Mouse (Mus musculus) testis, adult 2 months (tissue): ENCODE results near the gene Pskh1. TPM values are rescaled to one million over a fixed set of nuclear protein-coding genes. Genes with fewer than 3 reads are reported as not detected.
A peak's percentile ranks its signal among the peaks of the same experiment; 100 is the strongest.

Source experiments
- H3K27ac ChIP-seq: fragments of 200-500 bp; 2 replicates; pipeline ENCODE4 v1.5.1; 2012; ENCODE audit warnings: low read depth, low read length; ENCODE audit not compliant: control insufficient read depth, insufficient read depth
- H3K27me3 ChIP-seq: fragments of 200-500 bp; 2 replicates; pipeline ENCODE4 v1.6.1; 2012; ENCODE audit warnings: mild to moderate bottlenecking, low read length, moderate library complexity; ENCODE audit not compliant: control insufficient read depth, insufficient read depth
- H3K36me3 ChIP-seq: fragments of 200-500 bp; 2 replicates; pipeline ENCODE4 v1.6.1; 2012; ENCODE audit warnings: mild to moderate bottlenecking, low read length; ENCODE audit not compliant: control insufficient read depth, insufficient read depth
- H3K4me1 ChIP-seq: fragments of 200-500 bp; 2 replicates; pipeline ENCODE4 v1.6.1; 2012; ENCODE audit warnings: low read length; ENCODE audit not compliant: control insufficient read depth, insufficient read depth
- H3K4me3 ChIP-seq: fragments of 200-500 bp; 2 replicates; pipeline ENCODE4 v1.5.1; 2012; ENCODE audit warnings: low read depth, mild to moderate bottlenecking, low read length, moderate library complexity, mixed read lengths; ENCODE audit not compliant: control insufficient read depth
- CTCF ChIP-seq: fragments of 200-500 bp; IDR thresholded peaks from 2 replicates; pipeline ENCODE4 v1.5.1; 2012; ENCODE audit warnings: low read depth, mild to moderate bottlenecking, inconsistent platforms, low read length, moderate library complexity; ENCODE audit not compliant: control insufficient read depth, insufficient read depth, insufficient replicate concordance
- POLR2A ChIP-seq: fragments of 200-500 bp; IDR thresholded peaks from 2 replicates; pipeline ENCODE4 v1.6.1; 2012; ENCODE audit warnings: low read depth, mild to moderate bottlenecking, inconsistent platforms, low read length, moderate library complexity; ENCODE audit not compliant: control insufficient read depth
- polyA plus RNA-seq: library from polyadenylated mRNA; depleted of rRNA; stranded (reverse); fragments of >200 nt; gene quantifications from 2 replicates; pipeline ENCODE4 v1.2.3, GENCODE M21; 2012

The Pskh1 gene
- polyA plus RNA-seq, 1 experiment: 19.4 TPM

DNA sequence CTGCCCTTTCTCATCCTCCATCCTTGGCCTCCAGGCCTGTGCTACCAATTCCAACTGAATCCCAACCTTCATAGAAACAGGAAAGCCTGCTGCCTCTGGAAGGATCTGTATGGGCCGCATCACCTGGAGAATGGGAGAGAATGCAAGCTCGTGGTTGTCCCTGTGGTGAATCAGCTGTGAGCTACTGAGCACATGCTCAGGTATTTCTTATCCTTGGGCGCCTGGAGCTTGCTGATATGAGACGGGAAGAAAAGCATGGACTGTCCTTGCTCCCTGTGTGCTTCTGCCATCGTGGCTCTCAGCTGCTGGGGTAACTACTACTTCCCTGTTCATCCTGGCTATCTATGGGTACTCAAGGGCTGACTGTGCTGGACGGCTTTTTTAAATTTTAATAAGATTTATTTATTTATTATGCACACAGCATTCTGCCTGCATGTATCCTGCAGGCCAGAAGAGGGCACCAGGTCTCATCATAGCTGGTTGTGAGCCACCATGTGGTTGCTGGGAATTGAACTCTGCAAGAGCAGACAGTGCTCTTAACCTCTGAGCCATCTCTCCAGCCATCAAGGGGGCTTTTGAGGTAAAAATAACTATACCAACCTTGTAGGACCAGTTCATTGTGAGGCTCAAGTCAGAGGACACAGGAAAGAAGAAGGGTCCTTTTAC, 33.7 kb upstream of the Pskh1 start:
- no peak for TF ChIP-seq CTCF
- no peak for TF ChIP-seq POLR2A
- H3K4me1 ChIP-seq: no peaks in the 10 kb centered on the region; the same call in 1 of the 2 replicates
- H3K27me3 ChIP-seq: no peaks in the 10 kb centered on the region
- no peak overlapping the region for H3K4me3 ChIP-seq
- H3K27ac ChIP-seq: no peak overlapping the region
- no peaks in the 10 kb centered on the region; the same call in 1 of the 2 replicates for H3K36me3 ChIP-seq

DNA sequence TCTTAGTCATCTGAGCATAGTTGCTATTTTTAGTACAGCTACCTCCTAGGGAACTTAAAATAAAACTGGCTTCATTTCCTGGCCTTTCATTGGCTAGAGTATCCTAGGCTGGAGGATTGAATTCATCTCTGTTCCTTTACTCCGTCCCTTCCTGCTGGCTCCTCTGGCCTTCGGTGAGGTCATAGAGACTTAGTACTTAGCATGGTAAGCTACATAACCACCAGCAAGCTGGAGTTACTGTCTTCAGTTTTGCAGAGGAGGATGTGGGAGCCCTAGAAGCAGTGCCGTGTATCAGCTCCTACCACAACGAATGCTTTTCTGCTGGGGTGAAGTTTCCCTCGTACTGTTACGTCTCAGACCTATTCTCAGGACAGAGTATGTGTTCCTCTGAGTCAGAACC, 25.9 kb upstream of the Pskh1 start:
- TF ChIP-seq CTCF (no peak), POLR2A (no peak)
- H3K27me3 ChIP-seq: no peaks in the 10 kb centered on the region
- no peak overlapping the region for H3K4me3 ChIP-seq
- no peaks in the 10 kb centered on the region; the same call in 1 of the 2 replicates for H3K36me3 ChIP-seq
- H3K4me1 ChIP-seq: no peaks in the 10 kb centered on the region
- H3K27ac ChIP-seq: 0 out of 2 replicates have a peak overlapping the region, but pooled peaks have one; percentile 17

DNA sequence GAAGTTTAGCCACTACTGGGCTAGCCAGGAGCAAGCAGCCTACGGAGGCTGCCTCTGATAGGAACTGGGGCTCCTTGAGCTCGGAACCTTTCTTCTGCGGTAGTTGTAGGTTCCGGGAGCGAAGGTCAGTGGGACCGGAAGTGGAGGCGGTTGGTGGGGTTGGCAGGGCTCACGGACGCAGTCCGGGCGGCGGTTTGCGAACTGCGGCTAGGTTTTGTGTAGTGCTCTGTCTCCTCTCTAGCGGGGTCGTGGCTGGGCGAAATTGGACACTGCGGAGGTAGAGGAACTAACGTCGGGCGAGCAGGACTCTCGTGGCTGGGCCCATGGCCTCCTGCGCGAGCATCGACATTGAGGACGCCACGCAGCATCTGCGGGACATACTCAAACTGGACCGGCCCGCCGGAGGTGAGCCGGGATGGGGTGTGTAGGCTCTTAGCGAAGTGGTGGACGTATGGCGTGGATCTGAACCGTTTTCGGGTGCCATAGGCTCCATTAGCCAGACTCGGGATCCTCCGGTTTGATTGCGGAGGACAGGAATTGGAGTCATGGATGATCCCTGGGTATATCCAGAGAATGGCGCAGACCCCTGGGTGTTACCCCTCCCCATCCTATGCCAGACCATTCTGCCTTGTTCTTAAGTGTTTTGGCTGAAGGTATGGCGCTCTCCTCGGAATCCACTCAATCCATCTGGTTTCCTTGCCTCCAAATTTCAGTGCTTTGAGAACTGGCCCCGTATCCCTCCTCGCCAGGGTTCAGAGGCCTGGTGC, 19.3 kb upstream of the Pskh1 start, which contains the start of gene Edc4:
TSS of gene Edc4 (plus strand) at position 128 of the 767 bp plus-strand sequence.
- peaks cover 8% of the 10 kb centered on the region for H3K36me3 ChIP-seq
- TF ChIP-seq CTCF (no peak), POLR2A (peak; percentile 91)
- no peaks in the 10 kb centered on the region for H3K27me3 ChIP-seq
- peaks cover 9% of the 10 kb centered on the region for H3K4me1 ChIP-seq
- H3K27ac ChIP-seq: peak within 1 kb of the TSS; percentile 99
- H3K4me3 ChIP-seq: peak within 1 kb of the TSS; percentile 100

DNA sequence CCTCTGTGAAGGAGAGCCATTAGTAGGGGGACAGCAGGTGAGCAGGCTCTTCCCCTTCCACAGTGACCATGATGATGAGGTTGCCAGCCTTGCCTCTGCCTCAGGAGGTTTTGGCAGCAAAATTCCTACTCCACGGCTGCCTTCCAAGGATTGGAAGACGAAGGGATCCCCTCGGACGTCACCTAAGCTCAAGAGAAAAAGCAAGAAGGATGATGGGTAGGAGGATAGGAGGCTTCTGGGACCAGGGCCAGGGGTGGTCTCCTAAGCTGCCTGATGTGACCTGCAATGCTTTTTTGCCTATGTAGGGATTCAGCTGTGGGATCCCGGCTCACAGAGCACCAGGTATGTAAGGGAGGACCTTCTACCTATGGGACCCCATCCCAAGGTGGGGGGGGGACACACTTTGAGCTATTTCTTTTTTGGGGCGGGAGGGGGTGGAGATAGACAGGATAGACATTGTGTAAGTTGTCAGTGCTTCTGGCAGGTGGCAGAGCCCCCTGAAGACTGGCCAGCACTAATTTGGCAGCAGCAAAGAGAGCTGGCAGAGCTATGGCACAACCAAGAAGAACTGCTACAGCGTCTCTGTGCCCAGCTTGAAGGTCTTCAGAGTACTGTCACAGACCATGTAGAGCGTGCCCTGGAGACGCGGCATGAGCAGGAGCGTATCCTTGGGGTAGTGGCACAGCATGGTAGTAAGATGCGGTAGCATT, 10.3 kb upstream of the Pskh1 start:
- Histone ChIP-seq H3K4me3 (no peak overlapping the region), H3K36me3 (peaks cover 11% of the 10 kb centered on the region), H3K27ac (no peak overlapping the region), H3K4me1 (peaks cover 2% of the 10 kb centered on the region; the same call in 1 of the 2 replicates), H3K27me3 (no peaks in the 10 kb centered on the region)
- TF ChIP-seq CTCF: no peak
- TF ChIP-seq POLR2A: no peak

DNA sequence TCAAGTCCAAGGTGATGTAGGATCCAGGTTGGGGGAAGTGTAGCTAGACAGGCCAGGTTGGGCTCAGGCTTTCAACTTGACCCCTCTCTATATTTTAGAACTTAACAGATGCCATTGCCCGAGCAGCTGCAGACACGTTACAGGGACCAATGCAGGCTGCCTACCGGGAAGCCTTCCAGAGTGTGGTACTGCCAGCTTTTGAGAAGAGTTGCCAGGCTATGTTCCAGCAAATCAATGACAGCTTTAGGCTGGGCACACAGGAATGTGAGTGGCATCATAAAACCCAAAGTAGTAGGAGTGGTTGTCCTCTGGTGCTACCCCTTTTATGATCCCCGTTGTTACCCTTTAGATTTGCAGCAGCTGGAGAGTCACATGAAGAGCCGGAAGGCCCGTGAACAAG, 9.4 kb upstream of the Pskh1 start:
- Histone ChIP-seq H3K4me1 (peaks cover 2% of the 10 kb centered on the region; the same call in 1 of the 2 replicates), H3K27ac (no peak overlapping the region), H3K4me3 (no peak overlapping the region), H3K36me3 (peaks cover 4% of the 10 kb centered on the region), H3K27me3 (no peaks in the 10 kb centered on the region)
- no peak for TF ChIP-seq POLR2A
- TF ChIP-seq CTCF: no peak

DNA sequence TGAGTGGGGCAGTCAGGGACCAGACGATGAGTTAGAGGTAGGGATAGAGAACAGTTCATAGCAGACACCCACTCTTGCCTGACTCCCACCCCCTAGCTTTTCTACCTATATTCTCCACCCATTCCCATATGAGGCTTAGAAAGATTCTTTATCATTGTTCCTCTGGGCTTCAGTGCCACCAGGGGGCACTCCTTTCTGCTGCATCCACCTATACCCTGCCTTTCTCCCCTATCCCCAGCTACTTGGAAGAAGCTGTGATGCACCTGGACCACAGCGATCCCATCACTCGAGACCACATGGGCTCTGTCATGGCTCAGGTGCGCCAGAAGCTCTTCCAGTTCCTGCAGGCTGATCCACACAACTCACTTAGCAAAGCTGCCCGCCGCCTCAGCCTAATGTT, 7.8 kb upstream of the Pskh1 start:
- Histone ChIP-seq H3K4me1 (peaks cover 2% of the 10 kb centered on the region; the same call in 1 of the 2 replicates), H3K27ac (no peak overlapping the region), H3K4me3 (no peak overlapping the region), H3K27me3 (no peaks in the 10 kb centered on the region), H3K36me3 (peaks cover 4% of the 10 kb centered on the region)
- 0 out of 2 replicates have a peak, but pooled peaks have one; percentile 13 for TF ChIP-seq CTCF
- no peak for TF ChIP-seq POLR2A

DNA sequence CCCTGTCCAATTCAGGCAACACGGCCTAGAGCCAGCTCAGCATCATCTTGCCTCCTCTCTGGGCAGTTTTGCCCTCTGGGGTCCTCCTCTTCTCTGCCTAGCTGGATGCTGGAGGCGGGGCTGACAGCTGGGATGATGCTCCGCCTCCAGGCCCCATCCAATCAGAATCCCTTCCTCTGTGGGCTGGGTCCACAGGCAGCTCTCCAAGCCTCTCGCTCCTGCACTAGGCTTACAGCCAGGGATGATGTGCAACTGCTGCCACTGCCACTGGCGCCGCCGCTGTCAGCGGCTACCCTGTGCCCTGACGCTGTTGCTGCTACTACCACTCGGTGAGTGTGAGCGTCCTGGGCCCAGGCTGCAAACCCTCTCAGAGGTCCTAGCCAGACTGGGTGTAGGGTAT, 6.9 kb upstream of the Pskh1 start, which contains the start of gene Nrn1l:
TSS of gene Nrn1l (plus strand) at position 229 of the 400 bp plus-strand sequence.
- TF ChIP-seq CTCF: no peak
- TF ChIP-seq POLR2A: no peak
- Histone ChIP-seq H3K4me3 (no peak within 1 kb of the TSS), H3K27me3 (no peaks in the 10 kb centered on the region), H3K4me1 (peaks cover 2% of the 10 kb centered on the region; the same call in 1 of the 2 replicates), H3K27ac (no peak within 1 kb of the TSS), H3K36me3 (peaks cover 3% of the 10 kb centered on the region)
